Mouse (Mus musculus) MEL-GATA-1-ER (cell line): ENCODE measurements around the gene Art4.
"Not testable (repeated sequence)": the region's sequence is repeated elsewhere in the genome, so short reads cannot be mapped to it uniquely, and the experiment has no call there.

Experiments
- DNase-seq: peaks from one replicate; pipeline ENCODE4 v3.0.0-alpha.2; 2012; ENCODE audit warnings: low read depth; ENCODE audit errors: extremely low read depth

Art4 gene

DNA sequence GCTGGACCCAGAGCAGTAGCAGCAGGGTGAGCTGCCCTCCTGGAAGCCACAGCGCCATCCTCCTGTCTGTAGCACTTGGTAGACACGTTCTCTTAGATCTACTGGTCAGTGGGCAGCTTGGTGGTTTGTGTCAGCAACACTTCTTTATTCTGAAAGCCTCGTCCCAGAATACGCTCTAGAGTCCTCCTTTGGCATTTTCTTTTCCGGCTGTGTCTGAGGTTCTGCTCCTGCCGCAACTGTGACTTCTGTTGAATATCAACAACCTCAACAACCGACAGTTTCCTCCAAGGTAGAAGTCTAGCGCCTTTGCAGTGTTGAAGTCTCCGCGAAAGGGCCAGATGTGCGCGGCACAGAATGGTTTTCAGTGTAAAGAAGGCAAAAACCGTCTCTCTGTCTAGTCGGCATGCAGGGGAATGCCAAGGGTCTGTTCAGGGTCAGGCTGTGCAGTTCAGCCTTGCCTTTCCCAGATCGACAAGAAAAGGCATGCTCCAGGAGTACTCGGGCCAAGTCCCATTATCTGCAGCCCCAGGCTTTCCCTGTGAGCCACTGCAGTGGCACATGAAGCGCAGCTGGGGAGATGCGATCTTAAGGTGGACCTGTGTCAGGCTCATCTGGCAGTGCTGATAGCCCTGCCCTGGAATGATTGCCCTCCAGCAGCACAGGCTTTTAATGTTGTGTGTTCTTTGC, at the start of gene Art4:
Gene Art4, minus strand, starts transcription at position 548 of the 687 bp plus-strand sequence.
- DNase-seq, result peak; percentile 78

- DNase-seq, result no peak
Measured at GRCm38 (mm10) chr6:136906937-136907293, 49.4 kb upstream of the Art4 start.

GRCm38 (mm10) chr6:136906283-136906936, 48.9 kb upstream of the Art4 start:
- no peak for DNase-seq

- no peak for DNase-seq
Measured at GRCm38 (mm10) chr6:136903885-136904470, 46.4 kb upstream of the Art4 start.

GRCm38 (mm10) chr6:136902527-136902926, 45.0 kb upstream of the Art4 start:
- DNase-seq, result no peak

GRCm38 (mm10) chr6:136901010-136901409, 43.5 kb upstream of the Art4 start:
- peak; percentile 19 for DNase-seq

DNA sequence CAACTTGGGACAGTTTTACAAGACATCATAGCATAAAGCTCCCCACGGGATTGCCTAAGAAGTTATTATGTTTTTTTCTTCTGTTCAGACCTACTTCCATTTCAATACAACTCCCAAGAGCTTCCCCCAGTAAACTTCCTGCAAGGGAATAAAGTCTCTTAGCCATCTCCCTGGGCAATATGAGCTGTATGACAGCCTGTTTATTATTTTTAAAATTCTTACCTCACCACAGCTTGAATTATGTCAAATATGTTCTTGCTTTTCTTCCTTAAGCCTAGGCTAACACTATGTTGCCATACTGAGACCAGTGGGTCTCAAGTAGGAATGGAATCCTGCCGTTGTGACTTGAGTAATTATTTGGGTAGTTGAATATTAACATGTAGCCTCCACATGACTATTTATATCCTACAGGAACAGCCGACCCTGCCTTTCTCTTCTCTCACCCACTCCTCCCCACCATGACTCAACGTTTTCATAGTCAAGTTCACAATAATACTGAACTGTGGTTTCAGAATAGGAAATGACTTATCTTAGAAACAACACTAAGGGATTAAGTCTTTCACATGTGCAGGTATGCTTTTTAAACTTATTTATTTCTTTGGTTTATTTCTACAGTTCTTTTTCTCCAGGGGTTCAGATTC, 43.0 kb upstream of the Art4 start:
- peak; percentile 58 for DNase-seq

DNA sequence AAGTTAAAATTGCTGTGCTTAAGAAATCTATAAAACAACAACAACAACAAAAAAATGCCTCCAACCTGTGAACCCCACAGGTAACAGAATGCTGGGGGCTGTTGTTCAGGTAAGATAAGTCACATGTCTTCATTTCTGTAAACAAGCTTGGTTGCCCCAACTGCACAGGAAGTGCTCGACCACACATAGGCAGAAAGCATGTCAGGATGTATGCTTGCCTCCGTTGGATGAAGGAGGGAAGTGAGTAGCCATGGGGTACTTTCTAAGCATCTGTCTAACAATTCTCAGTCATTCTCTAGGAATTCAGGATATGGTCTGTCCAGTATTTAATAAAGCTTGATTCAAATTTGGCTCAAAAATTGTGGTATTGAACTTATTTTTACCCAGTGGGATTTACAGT, 41.4 kb upstream of the Art4 start:
- DNase-seq, result no peak

GRCm38 (mm10) chr6:136898222-136898621, 40.7 kb upstream of the Art4 start:
- no peak for DNase-seq

DNA sequence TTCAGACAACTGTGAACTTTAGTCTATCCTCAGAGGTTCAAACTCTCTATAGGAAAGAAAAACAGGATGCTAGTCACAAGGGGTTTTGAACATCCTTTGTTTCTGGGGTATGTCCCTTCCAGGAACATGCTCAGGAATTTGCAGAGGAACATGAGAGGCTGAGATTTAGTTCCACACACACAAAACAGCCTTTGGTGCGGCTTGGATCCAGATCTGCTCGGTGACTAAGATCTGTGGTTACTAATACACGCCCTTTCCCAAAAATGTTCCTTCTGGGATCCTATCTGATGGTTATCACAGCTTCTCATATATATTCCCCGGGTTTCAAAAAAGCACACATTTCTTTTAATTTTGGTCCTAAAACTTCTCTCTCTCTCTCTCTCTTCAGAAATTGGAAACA, 40.3 kb upstream of the Art4 start:
- no peak for DNase-seq

DNA sequence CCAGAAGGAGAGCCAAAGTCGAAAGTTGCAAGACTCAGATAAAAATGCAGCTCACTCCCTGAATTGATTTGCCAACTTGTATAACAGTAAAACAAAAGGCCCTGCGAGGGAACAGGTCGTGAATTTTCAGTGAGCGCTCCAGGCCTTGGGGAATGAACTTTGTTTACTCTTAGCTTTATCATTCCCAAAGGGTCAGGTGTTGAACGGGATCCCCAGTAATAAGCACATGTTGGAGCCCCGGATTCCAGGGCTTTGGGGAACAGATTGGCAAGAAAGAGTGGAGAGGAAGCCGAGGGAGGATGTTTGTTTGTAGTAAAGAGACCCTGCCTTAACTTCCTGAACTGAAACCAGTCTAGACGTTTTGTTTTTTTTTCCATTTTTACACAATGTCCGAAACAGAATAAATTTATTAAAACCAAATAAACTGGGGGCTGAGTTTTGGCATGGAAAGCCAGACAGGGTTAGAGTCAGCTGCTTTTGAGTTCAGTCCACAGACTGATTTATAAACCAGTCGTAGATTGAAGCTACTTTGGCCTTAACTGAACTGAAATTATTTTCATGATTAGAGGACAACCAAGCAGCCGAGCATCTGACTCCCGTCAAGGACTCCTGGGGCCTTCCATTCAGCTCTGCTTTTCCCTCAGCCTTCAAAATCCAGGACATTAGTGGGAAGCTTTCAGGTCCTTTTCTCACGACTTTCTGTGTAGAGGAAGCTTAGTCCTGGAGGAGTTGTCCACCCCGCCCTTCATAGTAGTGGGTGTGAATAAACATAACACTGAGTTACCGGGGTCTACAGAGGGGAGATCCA, 37.2 kb upstream of the Art4 start:
- DNase-seq, result no peak

GRCm38 (mm10) chr6:136892002-136892401, 34.5 kb upstream of the Art4 start:
- no peak for DNase-seq

- DNase-seq, result no peak
Measured at GRCm38 (mm10) chr6:136889554-136889953, 32.0 kb upstream of the Art4 start.

DNA sequence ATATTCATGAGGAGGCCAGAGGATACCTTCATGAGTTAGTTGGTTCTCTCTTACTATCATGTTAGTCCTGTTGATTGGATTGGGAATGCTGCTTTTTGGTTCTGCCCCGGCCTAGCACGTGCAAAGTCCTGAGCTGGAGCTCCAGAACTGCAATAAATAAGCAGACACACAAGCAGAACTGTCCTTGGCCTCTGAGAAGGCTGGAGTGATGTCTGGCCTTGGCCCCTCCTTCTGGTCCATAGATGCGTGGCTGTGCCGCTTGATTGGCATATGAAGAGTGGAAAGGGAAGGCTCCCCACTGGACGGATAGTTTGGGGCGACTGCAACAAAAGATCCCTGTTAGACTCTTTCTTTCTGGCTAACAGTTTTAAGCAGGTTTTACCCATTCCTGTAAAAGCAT, 31.5 kb upstream of the Art4 start:
- DNase-seq, result no peak

- no peak for DNase-seq
Measured at GRCm38 (mm10) chr6:136887854-136888253, 30.3 kb upstream of the Art4 start.

DNA sequence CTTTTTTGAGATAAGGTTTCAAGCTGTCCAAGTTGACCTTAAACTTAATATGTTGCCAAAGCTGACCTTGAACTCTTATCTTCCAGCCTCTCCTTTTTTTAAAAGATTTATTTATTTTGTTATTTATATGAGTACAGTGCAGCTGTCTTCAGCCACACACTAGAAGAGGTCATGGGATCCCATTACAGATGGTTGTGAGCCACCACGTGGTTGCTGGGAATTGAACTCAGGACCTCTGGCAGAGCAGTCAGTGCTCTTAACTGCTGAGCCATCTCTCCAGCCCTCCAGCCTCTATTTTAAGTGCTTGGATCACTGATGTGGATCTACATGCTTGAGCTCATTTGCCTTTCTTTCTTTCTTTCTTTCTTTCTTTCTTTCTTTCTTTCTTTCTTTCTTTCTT, 27.2 kb upstream of the Art4 start:
- not testable (repeated sequence) for DNase-seq

- no peak for DNase-seq
Measured at GRCm38 (mm10) chr6:136883961-136884360, 26.4 kb upstream of the Art4 start.

DNA sequence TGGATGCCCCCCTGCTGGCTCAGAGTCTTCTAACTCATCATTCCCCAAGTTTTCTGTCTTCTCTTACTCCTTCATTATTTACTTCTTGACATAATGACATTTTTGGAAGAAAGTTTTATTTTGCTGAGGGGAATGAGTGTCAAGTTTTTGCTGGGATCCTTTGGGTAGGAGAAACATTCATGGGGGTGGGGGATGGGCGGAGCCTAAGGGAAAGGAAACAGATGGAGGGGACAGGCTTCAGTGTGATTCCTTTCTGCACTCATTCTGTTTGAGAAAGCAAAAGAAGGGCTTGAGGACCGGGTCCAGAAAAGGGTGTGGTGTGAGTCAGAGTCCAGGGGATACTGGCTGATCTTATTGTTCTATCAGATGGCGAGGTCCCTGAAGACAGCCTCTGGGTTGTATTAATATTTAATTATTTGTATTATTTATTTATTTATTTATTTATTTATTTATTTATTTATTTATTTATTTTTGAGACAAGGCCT, 25.9 kb upstream of the Art4 start:
- DNase-seq, result no peak

- no peak for DNase-seq
Measured at GRCm38 (mm10) chr6:136881678-136882077, 24.1 kb upstream of the Art4 start.

DNA sequence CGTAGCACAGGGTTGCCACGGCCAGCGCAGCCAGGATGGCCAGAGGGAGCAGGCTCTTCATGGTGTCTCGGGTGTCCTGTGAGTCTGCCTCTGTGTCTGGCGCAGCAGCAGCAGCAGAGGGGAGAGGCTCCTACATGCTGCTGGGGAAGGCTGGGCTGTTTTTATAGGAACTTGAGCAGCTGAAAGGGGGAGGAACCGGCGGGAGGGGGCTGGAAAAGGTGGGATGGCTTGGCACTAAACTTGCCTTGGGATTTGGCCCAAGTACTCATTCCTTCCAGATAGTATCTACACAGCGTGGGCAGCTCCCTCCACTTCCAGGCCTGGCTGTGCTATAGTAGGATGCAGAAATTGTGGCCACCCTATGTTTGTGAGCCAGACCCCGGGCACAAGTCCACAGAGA, 18.1 kb upstream of the Art4 start, which contains the start of gene Mgp:
Gene Mgp, minus strand, starts transcription at position 154 of the 400 bp plus-strand sequence.
- DNase-seq, result no peak

DNA sequence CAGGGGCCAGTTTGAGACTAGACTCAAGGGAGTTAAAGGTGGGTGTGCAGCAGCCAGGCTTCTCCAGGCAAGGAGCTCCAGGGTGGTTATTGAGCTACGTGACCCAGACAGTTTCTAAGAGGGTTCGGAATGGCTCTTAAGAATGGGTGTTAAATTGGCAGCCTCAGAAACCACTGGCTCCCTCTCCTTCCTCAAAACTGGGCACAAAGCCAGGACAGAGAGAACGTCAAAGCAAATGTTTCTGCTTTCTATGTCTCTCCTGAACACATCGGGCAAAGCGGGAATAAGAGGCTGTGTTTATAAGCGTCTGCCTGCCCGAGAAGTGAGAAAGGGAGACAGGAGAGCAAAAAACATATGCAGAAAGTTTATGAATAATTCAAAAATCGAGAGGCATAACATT, 17.1 kb upstream of the Art4 start:
- no peak for DNase-seq
